Mouse (Mus musculus): Measurements from ENCODE around the gene Padi6. TPM values are rescaled to one million over a fixed set of nuclear protein-coding genes. Genes with fewer than 3 reads are reported as not detected.
A peak's percentile ranks its signal among the peaks of the same experiment; 100 is the strongest.

Padi6 gene
- total RNA-seq, 2 experiments from 2014 or later, result not detected

GRCm38 (mm10) chr4:140750328-140750727 lies 7.9 kb upstream of the Padi6 start:
- DNase-seq, result no peak

DNA sequence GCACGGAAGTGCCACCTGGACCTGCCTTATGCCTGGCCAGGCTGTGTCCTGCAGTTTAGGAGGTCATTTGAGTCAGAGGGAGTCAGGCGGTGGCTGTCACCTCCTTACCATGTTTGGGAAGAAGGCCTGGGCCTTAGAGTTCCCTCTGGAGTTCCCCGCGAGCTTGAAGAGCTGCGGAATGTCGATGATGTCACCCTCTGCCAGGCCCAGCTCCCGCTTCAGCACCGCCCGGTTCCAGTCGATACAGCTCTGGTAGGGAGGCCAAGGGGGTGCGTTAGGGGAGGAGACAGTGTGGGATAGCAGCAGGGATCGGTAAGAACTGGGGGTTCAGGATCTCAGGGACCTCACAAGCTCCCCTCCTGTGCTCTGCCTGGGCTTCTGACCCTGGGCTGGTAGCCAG lies 5.5 kb upstream of the Padi6 start:
- peak; percentile 12 to 36 for DNase-seq

DNA sequence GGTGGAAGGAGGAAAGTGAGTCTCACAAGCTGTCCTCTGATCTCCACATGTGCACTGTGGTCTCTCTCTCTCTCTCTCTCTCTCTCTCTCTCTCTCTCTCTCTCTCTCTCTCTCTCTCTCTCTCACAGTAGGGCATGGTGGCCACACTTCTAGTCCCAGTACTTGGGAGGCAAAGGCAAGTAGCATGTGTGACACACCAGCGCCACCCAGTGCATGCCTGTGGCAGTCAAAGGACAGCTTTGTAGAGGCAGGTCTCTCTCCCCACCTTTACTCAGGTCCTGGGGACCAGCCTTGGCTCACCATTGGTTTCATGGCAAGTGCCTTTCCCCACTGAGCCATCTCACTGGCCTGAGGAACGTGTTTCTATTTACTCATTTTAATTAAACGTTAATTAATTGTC lies 2.2 kb upstream of the Padi6 start:
- peak in 1 of 2 experiments; percentile 36 for DNase-seq

DNA sequence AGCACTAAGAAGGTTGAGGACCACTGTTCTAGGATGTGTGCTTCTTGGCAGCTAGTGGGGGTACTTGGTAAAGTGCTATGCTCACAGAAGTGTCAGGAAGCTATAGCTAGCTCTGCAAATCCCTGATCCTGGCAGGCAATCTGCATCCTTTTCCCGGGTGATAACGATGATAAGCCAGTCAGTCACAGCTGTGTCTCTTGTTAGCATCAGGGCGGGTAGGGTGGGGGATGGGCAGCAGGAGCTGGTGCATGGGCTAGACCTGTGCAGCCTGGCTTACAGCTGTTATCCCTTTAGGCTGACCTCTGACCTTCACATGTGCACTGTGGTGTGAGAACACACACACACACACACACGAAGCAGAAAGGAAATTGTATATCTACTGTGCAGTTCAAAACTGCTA lies 643 bp upstream of the Padi6 start:
- no peak for DNase-seq

- DNase-seq, result no peak
Observed at GRCm38 (mm10) chr4:140741401-140741800, 1.0 kb downstream of the Padi6 start.

DNA sequence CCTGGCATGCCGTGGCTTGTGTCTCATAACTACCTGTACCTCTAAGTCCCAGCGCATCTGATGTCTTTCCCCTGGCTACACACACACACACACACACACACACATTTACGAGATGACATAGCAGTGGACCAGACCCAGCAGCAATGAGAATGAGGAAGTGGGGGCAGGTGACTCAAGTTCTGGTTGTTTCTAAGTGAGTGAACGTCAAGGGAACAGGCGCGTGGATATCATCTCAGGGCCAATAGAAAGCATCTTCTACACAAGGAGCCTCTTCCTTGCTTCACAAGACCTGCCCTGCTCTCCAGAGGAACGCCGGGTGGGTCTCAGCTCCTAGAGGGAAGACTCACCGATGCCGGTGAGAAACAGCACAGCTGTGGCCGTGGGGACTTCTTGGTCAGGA lies 1.8 kb downstream of the Padi6 start:
- no peak for DNase-seq

GRCm38 (mm10) chr4:140732871-140733270 lies 9.6 kb downstream of the Padi6 start:
- no peak for DNase-seq

DNA sequence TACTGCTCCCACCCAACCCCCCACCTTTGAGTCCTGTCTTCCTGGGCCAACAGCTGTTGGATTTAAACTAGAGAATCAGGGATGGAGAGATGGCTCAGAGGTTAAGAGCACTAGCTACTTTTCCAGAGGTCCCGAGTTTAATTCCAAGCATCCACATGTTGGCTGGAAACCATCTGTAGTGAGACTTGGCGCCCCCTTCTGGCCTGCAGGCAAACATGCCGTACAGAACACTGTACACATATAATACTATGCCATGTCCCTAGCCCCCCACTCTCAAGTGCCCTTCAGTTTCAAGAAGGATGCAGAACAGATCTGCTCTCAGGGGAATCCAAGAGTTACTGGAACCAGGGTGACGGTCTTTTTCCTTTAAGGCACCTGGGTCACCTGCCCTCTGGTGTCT lies 10.8 kb downstream of the Padi6 start:
- DNase-seq, result no peak

- no peak for DNase-seq
Observed at GRCm38 (mm10) chr4:140726907-140727306, 15.5 kb downstream of the Padi6 start.

DNA sequence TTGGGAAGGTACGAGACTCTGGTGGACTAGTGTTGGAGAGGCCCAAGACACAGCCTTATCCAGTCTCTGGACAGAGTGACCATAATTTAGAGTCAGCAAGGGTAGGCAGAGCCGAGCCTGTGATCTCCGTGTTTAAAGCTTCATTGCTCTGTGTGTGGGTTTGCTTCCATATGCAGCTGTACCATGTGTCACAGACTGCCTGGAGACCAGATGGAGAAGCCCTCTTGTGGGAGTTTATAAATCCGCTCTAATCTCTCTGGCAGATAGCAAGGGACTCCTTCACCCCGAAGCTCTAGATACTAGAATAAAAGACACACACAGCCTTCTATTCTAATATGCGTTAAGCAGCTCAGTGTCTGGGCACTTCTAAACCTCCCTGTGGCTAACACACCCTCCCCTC lies 17.7 kb downstream of the Padi6 start:
- no peak for DNase-seq

DNA sequence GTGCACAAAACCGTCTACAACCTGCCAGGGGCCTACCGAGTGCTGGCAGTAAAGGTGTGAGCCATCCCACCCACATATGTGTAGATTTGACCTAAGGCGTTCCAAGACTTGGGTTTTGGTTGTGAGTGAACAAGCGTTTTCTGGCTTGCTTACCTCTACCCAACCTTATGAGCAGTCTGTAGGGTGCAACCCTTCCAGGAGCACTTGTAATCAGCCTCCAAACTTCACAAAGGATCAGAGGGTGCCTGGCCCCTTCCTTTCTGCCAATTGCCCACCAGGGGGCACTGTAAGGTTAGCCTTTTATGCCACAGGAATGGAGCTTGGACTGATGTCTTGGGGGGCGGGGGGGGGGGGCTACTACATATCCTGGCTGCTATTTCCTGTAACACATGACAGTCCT lies 18.6 kb downstream of the Padi6 start:
- peak in 1 of 2 experiments; percentile 53 for DNase-seq

DNA sequence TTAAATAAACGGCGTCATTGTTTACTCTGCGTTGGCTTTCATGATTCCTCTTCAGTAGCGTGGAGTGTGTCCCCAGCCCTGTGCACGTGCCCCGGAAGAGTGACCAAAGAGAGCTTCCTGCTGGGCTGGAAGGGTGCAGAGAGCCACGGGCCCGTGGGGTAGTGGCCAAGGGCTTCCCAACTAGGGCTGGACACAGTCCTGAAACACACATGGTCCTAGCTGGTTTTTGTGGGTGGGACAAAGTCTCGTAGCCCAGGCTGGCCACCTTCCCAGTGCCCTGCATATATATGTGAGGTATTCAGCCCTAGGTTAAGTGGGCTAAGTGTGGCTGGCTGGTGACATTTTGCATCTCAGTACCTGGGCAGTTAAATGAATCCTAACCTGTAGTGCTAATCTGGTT lies 19.3 kb downstream of the Padi6 start:
- no peak for DNase-seq

GRCm38 (mm10) chr4:140722710-140723109 lies 19.7 kb downstream of the Padi6 start:
- DNase-seq, result no peak

DNA sequence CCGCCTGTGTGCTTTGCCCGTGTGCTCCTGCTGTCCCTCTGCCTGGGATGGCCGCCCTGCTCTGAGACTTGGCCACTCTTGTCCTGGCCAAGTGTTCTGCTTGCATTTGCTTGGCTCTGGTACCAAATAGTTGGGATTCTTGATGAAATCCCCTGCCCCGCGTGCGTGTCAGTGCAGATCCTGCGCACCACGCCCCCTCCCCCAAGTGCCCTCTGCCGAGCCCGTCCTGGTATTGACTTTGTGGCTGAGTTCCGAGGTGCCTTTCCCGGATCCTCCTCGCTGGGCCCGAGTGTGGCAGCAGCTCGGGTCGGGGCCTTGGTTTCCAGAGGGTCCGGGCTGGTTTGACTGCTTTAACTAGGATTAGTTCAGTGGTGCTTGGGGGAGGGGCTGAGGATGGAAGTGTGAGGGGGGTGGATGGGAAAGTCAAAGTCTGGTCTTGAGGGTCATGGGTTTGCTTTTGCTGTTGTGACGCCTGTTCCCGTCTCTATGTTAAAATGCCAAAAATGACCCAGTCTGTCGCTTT lies 20.4 kb downstream of the Padi6 start:
- DNase-seq, result no peak

DNA sequence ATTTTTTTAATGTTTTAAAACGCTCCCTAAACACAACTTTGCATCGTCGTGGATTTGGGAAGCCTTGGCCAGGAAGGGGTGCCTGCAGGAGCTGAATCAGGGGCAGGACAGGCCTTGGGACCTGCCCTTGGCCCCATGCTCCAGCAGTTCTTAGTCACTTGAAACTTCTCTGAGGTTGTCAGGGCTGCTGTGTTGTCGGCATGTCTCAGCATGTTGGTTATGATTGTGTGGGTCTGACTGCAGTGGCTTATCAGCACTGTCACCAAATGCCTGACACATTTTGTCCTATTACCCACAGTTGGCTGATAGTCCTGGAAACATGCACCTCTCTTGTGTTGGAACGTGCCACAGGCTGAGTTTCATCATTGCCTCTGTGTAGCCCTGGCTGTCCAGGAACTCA lies 22.4 kb downstream of the Padi6 start:
- no peak for DNase-seq

DNA sequence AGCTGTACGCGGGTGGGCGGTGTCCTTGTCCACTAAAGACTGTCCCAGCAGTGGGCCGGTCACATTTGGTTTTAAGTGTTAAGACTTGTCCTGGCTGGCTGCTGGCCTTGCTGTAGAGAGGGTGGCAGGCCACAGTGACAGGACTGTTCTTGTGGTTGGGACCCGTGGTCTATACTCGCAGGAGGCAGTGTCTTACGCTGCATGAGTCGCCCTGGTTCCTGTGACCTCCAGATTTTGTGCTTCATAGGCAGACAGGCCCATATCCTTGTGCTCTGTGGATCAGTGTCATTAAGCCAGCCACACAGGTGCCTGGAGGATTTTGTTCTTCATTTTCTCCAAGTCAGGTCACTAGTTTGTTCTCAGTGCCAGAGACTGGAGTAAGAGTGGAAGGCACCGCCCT lies 24.0 kb downstream of the Padi6 start:
- no peak for DNase-seq

- no peak for DNase-seq
Observed at GRCm38 (mm10) chr4:140716994-140717393, 25.4 kb downstream of the Padi6 start.

GRCm38 (mm10) chr4:140714586-140714985 lies 27.9 kb downstream of the Padi6 start:
- no peak for DNase-seq

- DNase-seq, result peak; percentile 96
Observed at GRCm38 (mm10) chr4:140713480-140714365, 28.7 kb downstream of the Padi6 start.

DNA sequence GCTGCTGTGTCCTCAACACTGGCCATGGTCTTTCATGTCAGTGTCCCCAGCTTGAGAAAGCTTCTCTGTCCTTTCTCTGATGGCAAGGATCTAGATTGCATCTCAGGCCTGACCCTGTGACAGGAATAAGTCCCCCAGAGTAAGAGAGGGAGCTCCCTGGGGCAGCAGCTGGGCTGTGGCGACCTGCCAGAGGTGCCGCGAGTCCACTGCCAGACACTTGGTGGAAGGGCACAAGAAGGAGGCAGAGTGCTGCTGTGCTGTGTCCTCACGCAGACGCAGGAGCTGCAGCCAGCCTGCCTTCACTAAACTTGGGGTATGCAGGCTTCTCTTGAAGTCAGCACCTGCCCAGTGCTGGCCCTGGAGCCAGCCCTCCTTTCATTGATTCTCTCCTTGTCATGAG lies 31.1 kb downstream of the Padi6 start:
- DNase-seq, result peak; percentile 39 to 40

- DNase-seq, result no peak
Observed at GRCm38 (mm10) chr4:140710781-140711180, 31.7 kb downstream of the Padi6 start.

- no peak for DNase-seq
Observed at GRCm38 (mm10) chr4:140709617-140710016, 32.8 kb downstream of the Padi6 start.

DNA sequence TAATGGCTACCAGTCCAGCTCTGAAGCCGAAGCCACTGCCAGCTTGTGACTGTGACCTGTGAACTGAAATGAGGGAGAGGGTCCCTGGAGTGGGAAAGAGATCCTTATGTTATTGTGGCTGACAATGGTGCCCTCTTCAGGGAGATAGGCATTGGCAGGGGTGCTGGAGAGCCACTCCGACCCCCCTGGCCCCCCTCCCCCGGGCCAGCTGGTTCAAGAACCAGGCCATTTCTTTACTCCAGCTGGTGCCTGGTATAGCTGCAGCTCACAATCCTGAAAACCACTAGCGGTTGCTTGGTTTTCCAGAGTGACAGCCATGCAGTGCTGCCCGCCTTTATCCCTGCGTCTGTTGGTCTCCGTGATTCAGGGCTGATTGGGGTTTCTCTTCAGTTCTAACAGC lies 33.3 kb downstream of the Padi6 start:
- no peak for DNase-seq

- DNase-seq, result no peak
Observed at GRCm38 (mm10) chr4:140708297-140708927, 34.0 kb downstream of the Padi6 start.

All from heart, adult 18-20 months (tissue).